Mouse (Mus musculus) adrenal gland (tissue): ENCODE measurements around the gene Ykt6.
"Not testable (repeated sequence)": the region's sequence is repeated elsewhere in the genome, so short reads cannot be mapped to it uniquely, and the experiment has no call there.

Experiments used
- intact Hi-C: fragments of 180-260 bp; cut with DNase I; formaldehyde crosslinking; loops from one replicate; pipeline ENCODE4 v1.15.1; 2025
- long read RNA-seq, 2 experiments: library from polyadenylated mRNA; unstranded; transcript quantifications; one replicate each; pipeline ENCODE4 v2.0.0; 2020; ENCODE audit warnings: borderline replicate concordance in 1 of 2; ENCODE audit not compliant: insufficient replicate concordance in 1 of 2

Ykt6 gene
- long read RNA-seq, experiment 1, transcript Ykt6-201 (7 exons, 2,541 nt): major isoform, 5 of 9 reads
- long read RNA-seq, experiment 1, partial matches to known transcripts: 0 of 9 reads
- long read RNA-seq, experiment 1, other reads (novel, unspliced or antisense): 4 of 9 reads
- long read RNA-seq, experiment 2, partial matches to known transcripts: 0 of 9 reads
- long read RNA-seq, experiment 2, other reads (novel, unspliced or antisense): 7 of 9 reads

DNA sequence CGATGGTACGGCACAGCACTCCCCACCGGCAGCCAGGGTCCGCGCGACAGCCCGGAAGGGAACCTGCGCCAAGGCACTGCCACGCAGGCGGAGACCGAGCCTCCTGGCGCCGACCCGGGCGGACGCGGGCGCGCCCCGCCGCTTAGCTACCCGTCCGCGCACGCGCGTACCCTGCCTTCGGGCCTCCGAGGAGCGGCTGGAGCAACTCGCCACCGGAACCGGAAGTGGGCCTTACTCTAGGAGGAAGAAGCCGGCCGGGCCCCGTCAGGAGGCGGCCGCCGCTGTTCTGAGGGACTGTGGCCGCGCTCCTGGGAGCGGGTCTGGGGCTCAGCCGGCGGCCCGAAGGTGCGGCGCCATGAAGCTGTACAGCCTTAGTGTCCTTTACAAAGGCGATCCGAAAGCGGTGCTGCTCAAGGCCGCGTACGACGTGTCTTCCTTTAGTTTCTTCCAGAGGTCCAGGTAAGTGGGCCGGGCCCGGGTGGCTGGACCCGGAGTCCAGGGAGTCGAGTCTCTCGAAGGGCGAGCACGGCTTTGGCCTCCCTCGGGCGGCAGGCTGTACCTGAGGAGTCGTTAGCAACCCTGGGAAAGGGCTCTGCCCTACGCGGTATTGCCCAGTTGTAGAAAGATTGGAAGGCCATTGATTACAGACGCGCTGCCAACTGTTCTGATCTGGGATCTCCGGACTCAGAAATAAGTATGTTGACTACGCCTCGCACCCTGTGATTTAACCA lies at the start of gene Ykt6:
TSS of gene Ykt6 (plus strand) at position 148 of the 731 bp plus-strand sequence.
- intact Hi-C loops: no loop called here

DNA sequence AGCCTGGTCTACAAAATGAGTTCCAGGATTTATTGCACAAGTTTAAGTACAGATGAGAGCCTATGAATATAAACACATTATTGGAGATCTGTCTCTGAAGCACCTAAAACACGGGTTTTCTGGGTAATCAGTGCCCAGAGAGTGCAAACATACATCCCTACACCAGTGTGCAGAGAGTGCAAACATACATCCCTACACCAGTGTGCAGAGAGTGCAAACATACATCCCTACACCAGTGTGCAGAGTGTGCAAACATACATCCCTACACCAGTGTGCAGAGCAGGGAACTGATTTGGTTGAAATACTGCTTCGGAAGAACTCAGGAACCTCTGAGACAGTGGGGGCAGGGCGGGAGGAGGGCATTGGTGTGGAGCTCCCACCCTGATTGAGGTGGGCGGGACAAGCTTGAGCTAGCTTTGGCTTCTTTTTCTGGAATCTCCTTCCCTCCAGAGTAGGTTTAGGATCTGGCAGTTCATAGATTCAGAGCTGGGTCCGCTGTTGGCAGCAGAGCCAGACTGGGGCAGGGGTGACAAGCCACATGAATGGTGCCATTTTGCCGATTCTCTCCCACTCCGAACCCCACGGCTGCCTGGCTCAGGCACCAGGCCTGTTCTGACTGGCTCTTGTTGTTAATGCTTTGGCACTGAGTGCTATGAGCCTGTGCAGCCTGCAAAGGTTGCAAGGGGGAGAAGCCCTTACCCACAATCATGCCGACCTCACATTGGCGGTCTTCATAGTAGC lies 49.5 kb upstream of the Ykt6 start:
- intact Hi-C loops: no loop called here

DNA sequence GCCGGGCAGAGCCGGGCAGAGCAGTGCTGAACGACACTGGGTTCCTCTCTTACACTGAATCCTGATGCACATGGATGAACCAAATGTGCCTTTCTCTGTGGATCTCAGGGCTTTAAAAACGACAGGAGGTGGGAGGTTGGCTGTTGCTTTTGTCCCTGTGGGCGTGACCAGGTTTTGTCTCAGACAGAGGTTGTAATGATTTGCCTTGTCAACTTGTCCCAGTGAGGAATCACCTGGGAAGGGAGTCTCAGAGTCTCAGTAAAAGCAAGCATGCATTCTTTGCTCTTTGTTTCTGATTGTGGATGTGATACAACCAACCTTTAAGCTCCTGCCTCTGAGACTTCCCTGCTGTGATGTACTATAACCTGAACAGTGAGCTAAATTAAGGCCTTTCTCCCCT lies 48.4 kb upstream of the Ykt6 start:
- intact Hi-C loops: no loop called here

DNA sequence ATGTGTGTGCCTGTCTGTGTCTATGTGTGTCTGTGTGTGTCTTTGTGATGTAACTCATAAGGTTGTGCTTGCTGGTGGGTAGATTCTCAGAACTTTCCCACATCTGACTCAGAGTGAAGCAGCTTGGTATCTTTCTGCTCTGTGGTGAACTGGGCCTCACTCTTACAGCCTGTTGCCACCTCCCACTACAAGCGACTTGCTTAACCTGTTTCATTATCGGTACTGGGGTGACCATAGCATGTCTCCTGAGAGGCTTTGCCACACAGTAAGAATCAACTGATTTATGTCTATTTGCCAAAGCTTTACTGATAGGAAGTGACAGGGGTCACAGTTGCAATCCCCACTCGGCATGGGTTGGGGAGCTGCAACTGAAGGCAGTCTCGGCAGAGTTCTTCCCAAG lies 46.9 kb upstream of the Ykt6 start:
- intact Hi-C loops: no loop called here

DNA sequence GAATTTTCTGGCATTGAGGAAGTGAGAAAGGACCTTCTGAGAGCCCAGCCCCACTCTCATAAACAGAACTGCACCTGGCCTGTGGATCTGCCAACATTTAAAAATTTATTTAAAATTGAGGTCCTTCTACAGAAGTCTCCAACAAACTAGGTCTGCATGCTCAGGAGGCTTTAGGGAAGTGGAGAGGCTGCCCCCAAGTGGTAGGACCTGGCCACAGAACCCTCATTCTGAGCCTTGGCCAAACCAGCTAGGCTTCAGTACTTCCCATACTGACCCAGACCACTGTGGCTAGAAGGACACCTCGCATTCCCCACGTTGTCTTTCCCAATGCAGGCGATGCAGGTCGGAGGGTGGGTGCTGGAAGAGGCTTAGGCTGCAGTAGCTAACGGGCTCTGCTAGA lies 42.9 kb upstream of the Ykt6 start:
- intact Hi-C loops: no loop called here

DNA sequence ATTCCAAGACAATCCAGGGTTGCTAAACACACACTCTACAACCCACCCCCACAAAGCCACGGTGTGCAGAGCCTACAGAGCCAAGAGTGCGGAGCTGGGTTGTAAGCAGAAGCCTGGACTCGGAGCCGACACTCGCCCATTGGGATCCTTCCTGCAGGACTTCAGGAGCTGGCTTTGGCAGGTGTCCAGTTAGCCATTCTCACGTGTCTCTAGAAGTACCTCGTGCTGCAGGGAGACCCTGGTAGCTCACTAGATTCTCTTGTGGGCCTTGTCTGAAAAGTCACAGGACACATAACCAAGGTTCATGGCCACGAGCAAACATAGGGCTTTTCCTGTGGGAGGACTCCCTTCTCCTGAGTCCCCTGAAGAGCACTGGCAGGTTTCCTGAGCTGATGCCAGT lies 42.2 kb upstream of the Ykt6 start:
- intact Hi-C loops: no loop called here

DNA sequence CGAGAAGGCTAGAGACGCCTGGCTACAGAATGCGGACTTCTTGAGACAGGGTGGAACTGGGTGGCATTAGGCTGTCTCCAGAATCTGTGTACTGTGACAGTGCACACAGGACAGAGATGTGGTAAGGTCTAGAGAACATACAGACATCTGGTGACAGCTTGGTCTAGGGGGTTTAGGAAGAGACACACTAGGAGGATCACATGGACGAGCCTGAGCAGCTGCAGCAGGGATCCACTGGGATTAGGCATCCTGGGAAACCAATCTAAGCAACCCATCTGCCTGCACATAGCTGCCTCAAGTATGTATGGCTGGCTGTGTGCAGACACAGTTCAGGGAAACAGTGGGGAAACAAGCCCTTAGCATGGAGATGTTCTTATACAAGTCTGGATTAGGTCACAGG lies 41.6 kb upstream of the Ykt6 start:
- intact Hi-C loops: no loop called here

DNA sequence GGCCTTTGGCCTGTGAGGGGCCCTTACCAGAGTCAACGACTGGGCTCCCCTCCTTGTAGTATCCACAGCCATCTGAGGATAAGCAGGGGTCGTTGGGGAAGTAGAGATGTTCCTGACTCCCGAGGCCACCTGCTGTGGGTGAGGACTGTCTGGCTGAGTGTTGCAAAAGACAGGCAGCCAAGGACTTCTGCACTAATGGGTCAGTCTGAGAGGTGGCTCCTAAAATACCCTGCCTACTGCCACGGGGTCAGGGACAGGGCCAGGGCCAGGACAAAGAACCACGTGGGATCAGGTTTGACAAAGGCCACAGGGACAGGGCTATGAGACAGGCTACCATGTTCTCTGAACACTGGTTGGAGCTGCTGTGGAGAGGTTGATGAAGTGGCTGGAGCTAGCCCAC lies 40.6 kb upstream of the Ykt6 start:
- intact Hi-C loops: no loop called here

DNA sequence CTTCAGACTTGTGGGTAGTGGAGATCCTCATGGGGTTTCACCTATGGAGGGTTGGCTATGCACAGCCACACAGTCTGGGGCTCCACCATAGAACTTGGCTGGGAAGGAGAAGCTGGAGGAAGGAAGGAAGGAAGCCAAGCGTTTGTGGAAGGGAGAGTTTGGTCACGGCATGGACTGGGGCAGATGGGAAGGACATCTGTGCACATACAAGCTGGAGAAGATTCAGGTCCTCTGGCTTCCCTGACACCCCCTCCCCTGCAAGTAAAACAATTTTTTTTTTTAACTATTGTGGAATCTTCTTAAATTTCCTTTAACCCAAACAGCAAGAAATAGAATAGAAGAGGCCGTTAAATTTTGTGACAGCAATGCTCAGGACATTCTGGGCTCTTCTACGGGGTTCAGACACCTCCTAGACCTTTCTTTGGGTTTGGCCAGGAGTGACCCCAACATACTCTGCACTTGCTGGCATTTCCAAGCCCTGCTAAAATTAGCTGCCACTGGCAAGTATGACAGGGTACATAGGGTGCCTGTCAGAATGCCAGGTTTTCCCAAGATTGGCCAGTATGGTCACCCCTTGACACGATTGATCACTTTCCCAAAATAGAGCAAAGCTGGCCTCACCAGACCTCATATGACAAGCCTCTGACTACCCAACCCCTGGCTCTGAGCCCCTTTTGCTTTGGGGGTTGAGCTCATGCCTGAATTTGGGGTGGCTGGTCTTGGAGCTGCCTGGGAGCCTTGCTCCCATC lies 39.9 kb upstream of the Ykt6 start:
- intact Hi-C loops: no loop called here

DNA sequence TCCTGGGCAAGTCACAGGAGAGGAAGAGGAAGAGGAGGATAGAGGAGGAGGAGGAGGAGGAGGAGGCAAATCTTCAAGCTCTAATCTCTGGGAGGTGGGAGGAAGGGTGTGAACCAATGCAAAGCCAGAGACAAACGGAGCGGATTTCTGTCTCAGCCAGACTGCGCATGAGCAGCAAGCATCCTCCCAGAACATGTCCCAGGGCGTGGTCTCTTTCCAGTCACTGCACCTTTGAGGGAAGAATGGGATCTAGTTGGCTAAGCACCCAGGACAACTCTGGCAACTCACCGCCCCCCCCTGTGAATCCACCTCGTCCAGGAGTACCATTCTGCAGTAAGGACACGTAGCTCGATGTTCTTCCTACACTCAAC lies 39.3 kb upstream of the Ykt6 start:
- intact Hi-C loops: no loop called here

DNA sequence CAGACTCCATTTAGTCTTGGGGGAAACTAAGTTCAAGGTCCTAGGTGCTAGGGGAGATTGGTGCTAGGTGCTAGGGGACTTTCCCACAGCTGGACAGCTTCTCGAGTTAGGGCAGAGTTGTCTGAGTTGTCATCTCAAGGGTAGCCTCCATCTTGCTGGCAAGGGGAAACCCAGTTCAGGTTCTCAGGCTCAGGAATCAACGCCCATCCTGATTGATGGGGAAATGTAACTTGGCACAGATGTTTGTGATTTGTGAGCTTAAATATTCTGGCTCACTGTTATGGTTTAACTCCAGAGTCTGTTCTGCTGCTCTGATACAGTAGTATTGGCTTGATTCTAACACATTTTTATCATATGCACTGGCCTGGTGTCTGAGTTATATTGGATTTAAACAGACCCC lies 37.4 kb upstream of the Ykt6 start:
- intact Hi-C loops: no loop called here

DNA sequence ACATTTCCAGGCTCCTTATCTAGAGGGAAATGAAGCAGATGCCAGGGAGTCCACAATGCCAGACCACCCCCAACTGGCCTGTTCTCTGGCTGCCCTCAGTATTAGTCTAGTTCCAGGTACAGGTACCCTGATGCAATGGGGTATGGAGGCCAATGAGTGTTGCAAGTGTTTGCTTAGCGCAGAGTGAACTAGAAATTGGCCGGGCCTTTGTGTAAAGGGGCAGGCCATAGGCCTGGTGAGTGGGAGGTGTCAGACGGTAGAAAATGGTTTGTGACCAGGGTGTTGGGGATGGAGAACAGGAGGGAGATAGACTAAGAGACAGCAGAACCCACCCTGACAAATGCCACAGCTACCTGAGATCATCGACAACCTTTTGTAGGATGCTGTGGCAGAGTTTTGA lies 35.9 kb upstream of the Ykt6 start:
- intact Hi-C loops: no loop called here

DNA sequence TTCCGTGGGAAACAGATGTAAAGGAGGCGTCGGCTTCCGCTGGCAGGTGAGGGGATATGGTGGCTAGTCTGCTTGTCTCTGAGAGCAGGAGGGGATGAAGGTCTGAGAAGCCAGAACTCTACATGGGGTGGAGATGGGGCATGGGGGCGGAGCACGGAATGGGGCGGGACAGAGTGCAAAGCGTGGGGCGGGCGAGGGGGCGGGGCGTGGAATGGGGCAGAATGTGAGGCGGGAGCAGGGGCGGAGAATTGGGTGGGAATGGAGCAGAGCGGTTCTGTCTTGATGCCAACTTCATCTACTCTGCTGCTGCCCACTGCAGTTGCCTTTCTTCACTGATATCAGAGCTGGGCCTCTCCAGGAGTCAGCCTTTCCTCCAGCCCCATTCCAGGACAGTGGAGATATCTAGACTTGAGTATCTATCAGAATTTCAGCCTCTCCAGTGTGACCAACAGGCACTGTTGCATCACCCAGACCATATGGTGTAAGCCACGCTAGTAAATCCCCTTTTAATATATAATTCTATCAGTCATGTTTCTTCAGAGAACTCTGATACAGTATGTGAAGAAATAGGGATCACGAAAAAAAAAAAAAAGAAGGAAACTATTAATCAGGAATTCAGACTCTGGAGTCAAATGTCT lies 35.1 kb upstream of the Ykt6 start:
- intact Hi-C loops: no loop called here

DNA sequence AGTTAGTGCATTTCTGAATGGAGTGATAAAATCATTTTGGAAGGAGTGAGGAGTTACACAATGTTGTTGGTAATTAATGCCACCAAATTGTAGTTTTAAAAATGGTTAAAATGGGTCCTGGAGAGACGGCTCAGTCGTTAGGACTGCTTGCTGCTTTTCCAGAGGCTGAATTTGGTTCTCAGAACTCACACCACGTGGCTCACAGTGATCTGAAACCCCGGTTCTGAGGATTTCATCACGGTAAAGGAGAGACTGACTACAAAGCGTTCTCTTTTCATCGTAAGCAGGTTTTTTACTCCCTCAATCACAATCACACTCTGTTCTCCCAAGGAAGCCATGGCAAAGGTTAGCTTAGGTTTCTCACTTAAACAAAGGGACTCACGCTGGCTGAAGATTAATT lies 30.8 kb upstream of the Ykt6 start:
- intact Hi-C loops: no loop called here

DNA sequence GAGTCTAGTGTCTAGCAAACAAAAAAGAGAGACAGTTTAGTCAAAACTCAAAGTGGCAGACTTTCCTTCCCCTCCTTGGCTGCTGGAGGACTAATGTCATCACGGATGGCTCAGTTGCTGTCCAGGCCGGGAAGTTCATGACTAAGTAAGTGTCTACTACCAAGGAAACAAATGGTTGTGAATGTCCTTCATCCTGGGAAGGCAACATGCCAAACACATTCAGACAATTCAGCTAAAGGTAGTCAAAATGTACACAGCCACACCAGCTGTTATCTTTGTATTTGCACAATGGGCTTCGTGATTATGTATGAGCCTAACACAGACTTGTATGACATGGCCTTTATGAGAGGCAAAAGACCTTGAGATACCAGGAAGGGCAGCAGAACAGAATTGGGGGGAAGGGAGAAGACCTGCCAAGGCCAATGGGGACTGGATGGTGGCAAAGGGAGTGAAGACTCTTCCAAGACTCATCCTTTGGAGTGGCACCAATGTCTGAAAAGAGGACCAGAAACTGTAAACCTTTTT lies 28.7 kb upstream of the Ykt6 start:
- intact Hi-C loops: no loop called here

DNA sequence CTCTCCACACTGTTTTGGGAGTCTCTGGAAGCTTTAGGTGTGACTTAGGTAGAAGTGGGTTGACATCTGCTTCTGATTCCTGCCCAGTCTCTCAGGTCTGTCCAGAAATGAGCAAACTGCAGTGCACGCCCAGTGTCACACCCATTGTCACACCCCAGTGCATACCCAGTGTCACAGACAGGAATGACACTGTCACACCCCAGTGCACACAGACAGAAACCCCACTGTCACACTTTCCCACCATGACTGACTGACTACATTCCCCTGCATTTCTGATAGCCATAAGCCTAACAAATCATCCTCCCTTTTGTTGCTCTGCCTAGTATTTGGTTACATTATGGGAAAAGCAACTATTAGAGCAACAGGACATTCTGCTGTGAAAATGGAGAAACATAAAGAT lies 24.9 kb upstream of the Ykt6 start:
- intact Hi-C loops: no loop called here

DNA sequence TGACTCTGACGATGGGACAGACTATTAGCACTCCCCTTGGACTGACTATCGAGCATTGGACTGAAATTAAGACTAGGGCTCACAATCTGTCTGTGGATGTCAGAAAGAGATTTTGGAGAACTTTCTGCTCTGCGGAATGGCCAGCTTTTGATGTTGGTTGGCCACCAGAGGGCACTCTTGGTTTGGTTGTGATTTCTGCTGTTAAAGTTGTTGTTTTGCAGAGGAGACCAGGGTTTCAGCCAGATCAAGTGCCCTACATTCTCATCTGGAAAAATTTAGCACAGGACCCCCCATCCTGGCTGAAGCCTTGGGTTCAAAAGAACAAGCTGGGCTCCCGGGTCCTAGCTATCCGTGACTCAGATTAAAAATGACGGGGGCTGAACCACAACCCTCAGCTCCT lies 23.5 kb upstream of the Ykt6 start:
- intact Hi-C loops: not testable (repeated sequence)

DNA sequence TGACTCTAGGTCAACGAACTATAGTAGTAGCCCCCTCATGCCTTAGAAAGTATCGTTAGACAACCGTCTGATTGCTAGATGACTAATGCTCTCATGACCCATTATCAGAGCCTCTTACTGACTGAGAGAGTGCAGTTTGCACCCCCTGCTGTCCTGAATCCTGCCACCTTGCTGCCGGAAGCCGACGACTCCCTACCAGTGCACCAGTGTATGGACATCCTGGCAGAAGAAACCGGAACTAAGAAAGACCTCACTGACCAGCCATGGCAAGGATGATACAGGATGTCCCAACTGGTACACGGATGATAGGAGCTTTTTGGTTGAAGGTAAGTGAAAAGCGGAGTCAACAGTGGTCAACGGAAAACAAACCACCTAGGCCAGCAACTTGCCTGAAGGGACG lies 21.0 kb upstream of the Ykt6 start:
- intact Hi-C loops: not testable (repeated sequence)

DNA sequence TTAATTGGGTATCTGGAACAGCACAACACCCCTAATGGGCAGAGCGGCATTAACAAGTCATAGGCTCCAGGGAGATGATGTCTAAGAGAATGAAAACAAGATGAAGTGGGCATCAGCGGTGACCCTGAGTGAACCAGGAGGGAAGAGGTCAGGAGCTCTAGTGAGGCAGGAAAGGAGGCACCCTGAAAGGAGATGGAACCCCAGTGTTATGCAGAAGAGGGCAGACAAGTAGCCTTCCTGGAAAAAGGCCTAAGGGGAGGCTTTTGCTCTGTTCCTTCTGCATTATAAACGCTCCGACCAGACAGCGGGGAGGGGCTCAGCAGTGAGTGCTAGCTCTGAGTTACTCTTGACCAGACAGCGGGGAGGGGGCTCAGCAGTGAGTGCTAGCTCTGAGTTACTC lies 12.5 kb upstream of the Ykt6 start:
- intact Hi-C loops: no loop called here

DNA sequence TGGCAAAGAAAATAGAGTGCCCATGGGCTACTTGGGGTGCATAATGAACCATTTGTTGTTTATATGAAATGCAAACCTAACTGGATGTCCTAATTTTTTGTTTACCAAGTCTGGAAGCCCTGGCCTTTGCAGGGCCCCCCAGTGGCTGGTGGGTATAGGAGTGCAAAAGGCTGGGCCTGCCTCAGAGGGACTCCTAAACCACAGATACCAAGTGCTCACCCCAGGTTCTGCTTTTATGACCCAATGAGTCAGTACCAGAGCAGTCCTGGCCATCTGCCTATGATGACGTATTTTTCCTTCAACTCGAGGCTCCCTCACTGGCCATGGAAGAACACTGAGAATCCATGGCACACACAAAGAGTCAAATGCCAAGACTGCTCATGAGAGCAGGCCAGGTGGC lies 10.4 kb upstream of the Ykt6 start:
- intact Hi-C loops: no loop called here

DNA sequence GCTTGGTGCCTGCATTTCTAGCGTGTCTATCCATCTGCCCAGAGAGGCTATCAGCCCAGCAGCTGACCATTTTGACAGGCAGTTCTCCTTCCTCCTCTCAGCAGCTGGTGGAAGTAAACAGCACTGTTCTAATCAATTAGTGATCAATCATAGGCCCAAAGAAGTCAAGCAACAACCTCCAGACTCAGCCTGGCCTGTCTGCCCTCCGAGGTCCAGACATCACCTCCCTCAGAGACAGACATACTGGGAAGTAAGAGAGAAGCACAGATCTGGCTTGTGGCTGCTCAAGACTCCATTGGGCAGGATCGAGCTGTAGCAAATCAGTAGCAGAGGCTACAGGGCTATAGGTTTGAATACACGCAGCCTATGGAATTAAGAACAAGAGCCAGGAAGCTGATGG lies 7.7 kb upstream of the Ykt6 start:
- intact Hi-C loops: no loop called here
